Mouse (Mus musculus) brain, embryonic 14.5 days (tissue): ENCODE data around the gene Lgals9. TPM values are rescaled to one million over a fixed set of nuclear protein-coding genes. Genes with fewer than 3 reads are reported as not detected.
"Not testable (repeated sequence)": the region's sequence is repeated elsewhere in the genome, so short reads cannot be mapped to it uniquely, and the experiment has no call there.

Experiments used
- DNase-seq: peaks from one replicate; pipeline ENCODE4 v3.0.0-alpha.2; 2011; ENCODE audit warnings: low read depth
- CTCF ChIP-seq: fragments of 200-500 bp; IDR thresholded peaks from 2 replicates; pipeline ENCODE4 v1.5.1; 2012; ENCODE audit warnings: inconsistent platforms, mild to moderate bottlenecking, moderate library complexity, borderline replicate concordance; ENCODE audit not compliant: insufficient read depth, insufficient read length; ENCODE audit errors: extremely low read depth
- POLR2A ChIP-seq: fragments of 200-500 bp; IDR thresholded peaks from 2 replicates; pipeline ENCODE4 v1.6.1; 2012; ENCODE audit warnings: mild to moderate bottlenecking, inconsistent platforms, borderline replicate concordance; ENCODE audit not compliant: poor library complexity, insufficient read depth, insufficient read length, severe bottlenecking; ENCODE audit errors: extremely low read depth
- polyA plus RNA-seq: library from polyadenylated mRNA; depleted of rRNA; stranded (reverse); fragments of >200 nt; gene quantifications from 2 replicates; pipeline ENCODE4 v1.2.3, GENCODE M21; 2012

Lgals9 gene
- polyA plus RNA-seq, 1 experiment: 8.8 TPM

DNA sequence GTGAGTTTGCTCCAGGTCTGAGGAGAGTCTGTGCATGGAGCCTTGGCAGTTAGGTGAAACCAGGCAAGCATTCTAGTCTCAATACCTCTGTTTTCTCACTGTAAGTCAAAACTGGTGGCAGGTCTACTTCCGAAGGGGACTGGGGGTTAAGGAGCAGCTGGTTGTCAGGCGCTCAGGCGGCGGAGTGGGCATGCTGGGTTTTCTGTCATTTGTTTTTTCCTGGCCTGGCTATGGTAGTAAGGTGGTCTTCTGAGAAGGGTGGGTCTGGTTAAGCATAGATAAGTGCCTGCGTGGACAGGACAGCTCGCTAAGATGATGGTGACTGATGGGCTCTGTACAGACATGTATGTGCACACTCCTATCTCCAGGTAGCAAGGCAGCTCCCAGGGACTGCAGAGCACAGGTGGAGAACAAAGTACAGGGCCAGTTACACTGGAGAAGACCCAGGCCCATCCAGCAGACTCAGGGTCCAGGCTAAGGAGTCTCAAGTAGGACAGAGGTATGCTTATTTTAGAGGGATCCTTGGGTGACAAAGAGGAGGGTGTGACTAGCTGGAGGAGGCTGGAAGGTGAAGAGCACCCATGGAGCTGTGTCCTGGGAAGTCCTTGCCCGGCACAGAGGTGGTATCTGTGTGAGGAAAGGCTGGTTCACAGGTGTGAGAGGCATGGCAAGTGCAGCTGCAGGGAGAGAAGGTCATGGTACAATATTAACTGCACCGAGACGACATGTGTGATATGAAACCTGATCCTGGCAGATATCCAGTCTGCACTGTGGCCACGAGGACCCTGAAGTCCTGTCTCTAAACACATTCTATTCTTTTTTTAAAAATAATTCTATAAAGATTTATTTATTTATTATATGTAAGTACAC lies 19.3 kb upstream of the Lgals9 start:
- no peak for DNase-seq
- TF ChIP-seq POLR2A: no peak
- no peak for TF ChIP-seq CTCF

GRCm38 (mm10) chr11:79003053-79003768 lies 18.5 kb upstream of the Lgals9 start:
- DNase-seq: no peak
- TF ChIP-seq CTCF (no peak), POLR2A (no peak)

GRCm38 (mm10) chr11:79002551-79002951 lies 17.8 kb upstream of the Lgals9 start:
- TF ChIP-seq POLR2A: no peak
- no peak for TF ChIP-seq CTCF
- DNase-seq: no peak

DNA sequence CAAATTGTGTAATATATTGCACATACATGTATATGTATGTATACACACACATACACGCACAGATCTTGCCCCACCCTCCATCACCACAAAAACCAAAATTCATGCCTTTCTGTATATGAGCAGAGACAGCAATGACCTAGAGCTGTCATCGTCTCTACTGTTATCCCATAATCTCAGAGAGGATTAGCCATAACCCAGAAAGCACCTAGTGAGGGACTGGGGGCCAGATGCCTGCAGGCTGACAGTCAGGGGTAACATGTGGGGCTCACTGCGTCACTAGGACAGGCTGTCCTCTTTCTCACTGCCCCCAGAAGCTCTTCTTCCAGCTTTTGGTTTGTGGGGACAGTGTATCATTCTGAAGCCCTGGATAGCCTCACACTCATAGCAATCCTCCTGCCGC lies 17.1 kb upstream of the Lgals9 start:
- no peak for DNase-seq
- no peak for TF ChIP-seq POLR2A

DNA sequence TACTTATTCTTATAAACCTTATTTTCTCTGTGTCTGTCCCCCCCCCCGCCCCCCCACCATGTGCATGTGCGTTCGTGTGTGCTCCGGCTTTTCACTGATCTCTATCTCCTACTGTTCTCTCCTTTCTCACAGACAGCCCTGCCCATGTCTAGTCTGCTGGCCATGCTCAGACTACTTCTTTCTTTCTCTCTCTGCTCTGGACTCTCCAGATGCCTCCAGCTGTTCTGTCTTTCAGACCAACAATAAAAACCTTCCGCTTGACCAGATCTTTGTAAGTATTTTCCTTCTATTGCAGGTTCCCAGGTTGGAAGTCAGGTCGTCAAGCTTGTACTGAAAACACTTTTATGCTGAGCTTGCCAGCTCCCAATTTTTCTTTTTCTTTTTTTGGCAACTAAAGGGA lies 14.4 kb upstream of the Lgals9 start:
- no peak for DNase-seq

GRCm38 (mm10) chr11:78990875-78991543 lies 6.3 kb upstream of the Lgals9 start:
- DNase-seq: not testable (repeated sequence)

More for the DNA sequence above, 14.4 kb upstream of the Lgals9 start:
- no peak for TF ChIP-seq POLR2A
- no peak for TF ChIP-seq CTCF

DNA sequence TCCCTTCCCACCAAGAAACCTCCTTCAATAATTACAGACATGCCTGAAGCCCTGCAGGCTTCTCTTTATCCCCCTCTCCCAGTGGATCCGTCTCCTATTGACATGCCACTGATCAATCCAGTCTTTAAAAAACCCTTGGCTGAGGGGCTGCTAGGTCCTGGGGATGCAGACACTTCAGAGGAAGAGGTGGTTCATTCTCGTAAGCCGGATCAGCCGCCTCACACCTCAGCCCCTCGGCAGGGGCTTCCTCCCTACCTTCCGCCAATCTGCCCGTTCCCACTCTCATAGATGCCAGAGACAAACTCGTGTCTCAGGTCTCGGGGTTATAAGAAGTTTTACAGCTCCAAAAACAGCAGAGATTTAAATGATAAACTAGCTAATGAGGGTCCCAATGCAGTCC lies 5.3 kb upstream of the Lgals9 start:
- no peak for DNase-seq
- TF ChIP-seq POLR2A: no peak
- no peak for TF ChIP-seq CTCF

GRCm38 (mm10) chr11:78989206-78989605 lies 4.5 kb upstream of the Lgals9 start:
- not testable (repeated sequence) for DNase-seq

GRCm38 (mm10) chr11:78986311-78987002 lies 1.7 kb upstream of the Lgals9 start:
- DNase-seq: no peak
- TF ChIP-seq CTCF (no peak), POLR2A (no peak)

DNA sequence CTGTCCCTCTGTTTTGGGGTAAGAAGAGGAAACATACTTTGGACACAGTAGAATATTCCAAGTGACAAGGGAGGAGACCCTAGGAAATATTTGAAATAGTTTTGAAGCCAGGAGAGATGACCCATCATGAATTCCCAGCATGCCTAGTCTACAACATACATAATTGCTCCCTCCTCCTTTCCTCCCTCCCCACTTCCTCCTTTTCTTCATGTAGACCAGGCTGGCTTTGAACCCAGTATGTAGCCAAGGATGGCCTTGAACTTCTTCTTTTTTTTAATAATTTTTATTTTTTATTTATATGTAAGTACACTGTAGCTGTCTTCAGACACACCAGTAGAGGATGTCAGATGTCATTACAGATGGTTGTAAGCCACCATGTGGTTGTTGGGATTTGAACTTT lies 759 bp upstream of the Lgals9 start:
- no peak for DNase-seq
- TF ChIP-seq POLR2A: no peak
- TF ChIP-seq CTCF: no peak

DNA sequence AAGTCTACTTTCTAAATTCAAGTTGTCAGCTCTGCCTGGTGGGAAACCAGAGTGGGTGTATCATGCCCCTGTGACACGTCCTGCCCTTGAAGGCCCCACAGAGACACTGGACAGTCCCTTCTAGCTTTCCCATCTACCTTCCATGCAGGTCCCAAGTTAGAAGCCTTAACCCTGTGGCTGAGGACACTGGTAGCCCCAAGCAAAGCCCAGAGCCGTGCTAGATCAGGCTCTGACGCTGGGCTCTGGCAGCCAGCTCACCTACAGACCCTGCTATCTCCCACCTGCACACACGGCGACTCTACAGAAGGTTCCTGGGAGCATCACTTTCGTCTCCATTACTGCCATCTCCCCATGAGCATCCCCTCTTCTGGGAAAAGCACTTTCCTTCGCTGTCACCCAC lies 1.2 kb downstream of the Lgals9 start:
- no peak for DNase-seq
- no peak for TF ChIP-seq CTCF
- TF ChIP-seq POLR2A: no peak

GRCm38 (mm10) chr11:78982513-78983291 lies 2.0 kb downstream of the Lgals9 start:
- TF ChIP-seq CTCF (no peak), POLR2A (no peak)
- DNase-seq: no peak
